1 mouse cellular context compared by ENCODE assay signal in the genomic region with DNA sequence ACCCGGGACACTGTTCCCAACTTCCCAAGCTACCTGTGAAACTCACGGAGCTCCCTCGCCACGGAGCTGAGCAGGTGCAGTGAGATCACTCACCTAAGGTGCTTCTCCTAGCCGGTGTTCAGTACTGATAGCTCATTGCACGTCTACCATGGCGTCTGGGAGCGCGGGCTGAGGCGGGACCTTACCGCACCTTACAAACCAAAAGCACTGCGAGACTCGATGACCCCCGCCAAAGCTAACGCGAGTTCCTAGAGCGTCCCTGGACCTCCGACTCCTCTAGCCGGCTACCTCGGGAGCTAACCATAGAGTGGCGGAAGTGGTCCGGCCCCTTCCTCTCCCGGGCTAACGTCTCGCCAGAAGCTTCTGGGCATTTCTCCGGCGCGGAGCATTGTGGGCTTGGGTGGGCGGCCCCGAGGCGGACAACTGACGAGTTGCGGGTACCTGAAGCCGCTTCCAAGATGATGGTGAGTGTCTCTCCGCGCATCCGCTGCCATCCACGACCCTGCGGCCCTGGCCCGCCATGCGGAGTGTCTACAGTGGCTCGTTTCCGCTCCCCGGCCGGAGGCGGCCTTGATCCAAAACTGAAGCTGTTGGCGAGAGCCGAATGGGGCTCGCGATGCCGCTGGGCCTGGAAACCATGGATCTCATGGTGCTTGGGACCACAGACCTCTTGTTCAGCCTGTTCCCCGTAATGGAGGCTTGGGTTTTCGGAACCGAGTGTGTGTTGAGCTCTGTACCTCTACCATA.
A peak's percentile ranks its signal among the peaks of the same experiment; 100 is the strongest.
TF ChIP-seq lines count a peak whose summit lies in the region.

A gene (minus strand): TSS at position 307 of the 747 bp plus-strand sequence.

TF ChIP-seq in CH12.LX, 34 proteins besides CTCF, POLR2A, EP300 and RAD21 (continued from another document):
- TF ChIP-seq GABPA (IDR thresholded peaks at IDR 0.05; ENCODE audit: insufficient replicate concordance, low read depth, low read length) (peak; percentile 77; the same call in 1 of the 2 replicates), IRF4 (IDR thresholded peaks at IDR 0.05; ENCODE audit: low read depth, low read length) (peak; percentile 31; the same call in 1 of the 2 replicates), POLR2AphosphoS2 (IDR thresholded peaks at IDR 0.05; ENCODE audit: low read depth, low read length) (peak; percentile 61; the same call in 1 of the 2 replicates), KAT2A (IDR thresholded peaks at IDR 0.05; ENCODE audit: insufficient replicate concordance, low read length) (peak; percentile 92; the same call in 1 of the 2 replicates), ZMIZ1 (IDR thresholded peaks at IDR 0.05; ENCODE audit: low read depth, low read length) (no peak; the same call in 1 of the 2 replicates), ZKSCAN1 (IDR thresholded peaks at IDR 0.05; ENCODE audit: borderline replicate concordance, low read depth, low read length) (no peak), ELF1 (IDR thresholded peaks at IDR 0.05; ENCODE audit: low read depth, low read length) (peak; percentile 82), USF2 (conservative IDR thresholded peaks at IDR 0.05; ENCODE audit: low read depth, low read length) (no peak), TCF12 (IDR thresholded peaks at IDR 0.05; ENCODE audit: low read depth, low read length) (peak; percentile 95)
